Mouse (Mus musculus): ENCODE measurements at regions not wholly inside any gene's neighbourhood (a gene's known extent, or its start where the extent isn't known, plus 50 kb on each side); places are given as distances from the start of the nearest gene placed in this dataset.

DNA sequence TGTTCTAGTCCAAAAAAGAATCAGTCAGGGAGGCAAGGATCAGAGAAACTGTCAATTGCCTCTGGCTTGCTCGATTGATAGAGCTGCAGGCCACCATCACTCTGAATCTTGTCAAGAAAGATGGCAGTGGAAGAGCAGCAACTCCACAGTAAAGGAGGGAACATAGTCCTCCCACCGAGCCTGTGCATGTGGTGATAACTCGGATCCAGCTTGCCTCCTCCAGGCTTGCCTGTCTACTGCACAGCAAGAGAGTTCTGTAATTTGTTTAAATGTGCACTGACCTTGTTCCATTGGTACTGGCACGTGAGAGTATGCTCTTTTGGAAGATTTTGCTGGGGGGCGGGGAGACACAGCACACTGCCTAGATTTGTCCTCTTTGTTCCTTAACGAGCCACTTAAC is 181.3 kb upstream of the Cdh20 start:
- TF ChIP-seq CTCF (IDR thresholded peaks at IDR 0.05; ENCODE audit: low read depth, low read length), result no peak
- no peak for TF ChIP-seq POLR2A (IDR thresholded peaks at IDR 0.05; ENCODE audit: insufficient read depth, low read length)
- TF ChIP-seq EP300 (IDR thresholded peaks at IDR 0.05; ENCODE audit: insufficient read depth, low read depth, low read length), result no peak

Data from ES-Bruce4 (cell line).